Mouse (Mus musculus) testis, adult 2 months (tissue): ENCODE measurements around the gene Cdkn1b.

Experiments
- CTCF ChIP-seq: fragments of 200-500 bp; IDR thresholded peaks from 2 replicates; pipeline ENCODE4 v1.5.1; 2012; ENCODE audit warnings: low read depth, mild to moderate bottlenecking, inconsistent platforms, low read length, moderate library complexity; ENCODE audit not compliant: control insufficient read depth, insufficient read depth, insufficient replicate concordance
- POLR2A ChIP-seq: fragments of 200-500 bp; IDR thresholded peaks from 2 replicates; pipeline ENCODE4 v1.6.1; 2012; ENCODE audit warnings: low read depth, mild to moderate bottlenecking, inconsistent platforms, low read length, moderate library complexity; ENCODE audit not compliant: control insufficient read depth

GRCm38 (mm10) chr6:134897443-134898094, 22.6 kb upstream of the Cdkn1b start:
- TF ChIP-seq CTCF (no peak), POLR2A (peak; percentile 93)
